Mouse (Mus musculus) bone marrow macrophage, adult 2 months (primary cell): ENCODE results near the gene Wdfy3.

Experiments used
- CTCF ChIP-seq: IDR thresholded peaks from 2 replicates; pipeline ENCODE4 v1.5.1; 2012; ENCODE audit warnings: low read depth, mild to moderate bottlenecking, low read length, moderate library complexity
- POLR2A ChIP-seq: IDR thresholded peaks from 2 replicates; pipeline ENCODE4 v1.6.1; 2012; ENCODE audit warnings: mild to moderate bottlenecking, low read depth, low read length, borderline replicate concordance

- no peak for TF ChIP-seq CTCF
- TF ChIP-seq POLR2A, result no peak
Measured at GRCm38 (mm10) chr5:101951918-101952317, 117.8 kb downstream of the Wdfy3 start.
